Mouse (Mus musculus) myocyte (in vitro differentiated cells): ENCODE results near the gene Lurap1l.

Source experiments
- CEBPB ChIP-seq: IDR thresholded peaks from 2 replicates; pipeline ENCODE4 v1.6.1; 2011; ENCODE audit warnings: mild to moderate bottlenecking, moderate library complexity; ENCODE audit not compliant: poor library complexity, insufficient read depth, severe bottlenecking
- MAX ChIP-seq: IDR thresholded peaks from one replicate; pipeline ENCODE4 v1.6.1; 2011; ENCODE audit warnings: low read depth, mild to moderate bottlenecking, control low read depth
- MYOG ChIP-seq, 3 experiments: IDR thresholded peaks; one replicate each; pipeline ENCODE4 v1.6.1; 2011; ENCODE audit warnings: control low read depth in 2 of 3, low read depth in 2 of 3, mild to moderate bottlenecking in 2 of 3; ENCODE audit not compliant: insufficient read length in 2 of 3, control insufficient read depth in 1 of 3, insufficient read depth in 1 of 3
- POLR2A ChIP-seq: IDR thresholded peaks from one replicate; pipeline ENCODE4 v1.6.1; 2011; ENCODE audit warnings: low read depth, mild to moderate bottlenecking, control low read depth, moderate library complexity; ENCODE audit not compliant: insufficient read length
- POLR2AphosphoS2 ChIP-seq: IDR thresholded peaks from one replicate; pipeline ENCODE4 v1.6.1; 2011; ENCODE audit warnings: low read depth, control low read depth; ENCODE audit not compliant: insufficient read length
- REST ChIP-seq: IDR thresholded peaks from one replicate; pipeline ENCODE4 v1.6.1; 2011; ENCODE audit warnings: mild to moderate bottlenecking, control low read depth, moderate library complexity; ENCODE audit not compliant: insufficient read depth, insufficient read length
- SRF ChIP-seq: IDR thresholded peaks from one replicate; pipeline ENCODE4 v1.6.1; 2011; ENCODE audit warnings: low read depth; ENCODE audit not compliant: control insufficient read depth, insufficient read length
- TCF12 ChIP-seq: IDR thresholded peaks from one replicate; pipeline ENCODE4 v1.6.1; 2011; ENCODE audit warnings: mild to moderate bottlenecking, control low read depth; ENCODE audit not compliant: poor library complexity, insufficient read depth, severe bottlenecking
- TCF3 ChIP-seq: IDR thresholded peaks from one replicate; pipeline ENCODE4 v1.6.1; 2011; ENCODE audit warnings: low read depth, control low read depth; ENCODE audit not compliant: insufficient read length
- USF1 ChIP-seq: IDR thresholded peaks from one replicate; pipeline ENCODE4 v1.6.1; 2011; ENCODE audit warnings: low read depth, mild to moderate bottlenecking, control low read depth, moderate library complexity

- TF ChIP-seq POLR2AphosphoS2 (no peak), POLR2A (no peak), SRF (no peak), MYOG (IDR thresholded peaks at IDR 0.05; ENCODE audit: control insufficient read depth in 1 of 3, insufficient read depth in 1 of 3, insufficient read length in 2 of 3, low read depth in 2 of 3) (no peak), TCF12 (no peak), MAX (no peak), REST (no peak), TCF3 (no peak), USF1 (no peak), CEBPB (no peak)
These were observed 7.4 kb downstream of the Lurap1l start for GRCm38 (mm10) chr4:80917812-80918211.
